Mouse (Mus musculus): ENCODE results near the gene Zfp750. TPM values are rescaled to one million over a fixed set of nuclear protein-coding genes. Genes with fewer than 3 reads are reported as not detected.

Gene Zfp750
- not detected for polyA plus RNA-seq (2014; fragmentation: Illumina TruSeq; extraction: RNeasy Lipid Tissue Mini Kit (QIAGEN cat#74804); ENCODE audit: low read depth, low replicate concordance)

DNA sequence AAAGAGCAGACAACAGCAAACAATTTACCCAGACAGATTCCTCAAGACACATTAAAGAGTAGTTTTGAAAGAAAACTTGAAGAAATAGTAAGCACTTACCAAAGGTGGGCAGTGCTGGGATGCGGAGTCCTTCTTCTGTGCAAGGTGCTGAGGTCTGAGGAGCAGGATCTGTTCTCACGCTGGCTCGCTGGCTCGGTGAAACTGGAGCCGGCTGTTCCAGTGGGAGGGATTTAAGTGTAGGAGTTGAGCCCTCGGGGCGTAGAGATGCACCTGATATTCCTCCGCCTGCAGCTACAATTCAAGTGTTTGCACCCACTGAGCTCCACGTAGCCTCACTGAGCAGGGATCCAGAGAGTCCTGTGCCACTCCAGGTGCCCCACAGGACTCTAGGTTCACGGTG, at the start of gene Zfp750:
Zfp750 (minus strand) TSS at position 203 of the 400 bp plus-strand sequence.

Other genes starting within 250 kb of the Zfp750 start
- gene Wdr45b, start 164.9 kb downstream of the Zfp750 start, polyA plus RNA-seq (2014; fragmentation: Illumina TruSeq; extraction: RNeasy Lipid Tissue Mini Kit (QIAGEN cat#74804); ENCODE audit: low read depth, low replicate concordance) = 41.8 TPM
- gene Rab40b, start 131.1 kb downstream of the Zfp750 start, polyA plus RNA-seq (2014; fragmentation: Illumina TruSeq; extraction: RNeasy Lipid Tissue Mini Kit (QIAGEN cat#74804); ENCODE audit: low read depth, low replicate concordance) = 3.7 TPM
- 6.5 TPM for gene Fn3krp, start 97.9 kb downstream of the Zfp750 start, polyA plus RNA-seq (2014; fragmentation: Illumina TruSeq; extraction: RNeasy Lipid Tissue Mini Kit (QIAGEN cat#74804); ENCODE audit: low read depth, low replicate concordance)
- gene Fn3k, start 84.4 kb downstream of the Zfp750 start, polyA plus RNA-seq (2014; fragmentation: Illumina TruSeq; extraction: RNeasy Lipid Tissue Mini Kit (QIAGEN cat#74804); ENCODE audit: low read depth, low replicate concordance) = 34.6 TPM
- gene Tbcd, start 67.4 kb downstream of the Zfp750 start, polyA plus RNA-seq (2014; fragmentation: Illumina TruSeq; extraction: RNeasy Lipid Tissue Mini Kit (QIAGEN cat#74804); ENCODE audit: low read depth, low replicate concordance) = 10.1 TPM
- 5.3 TPM for gene B3gntl1, start 153.8 kb upstream of the Zfp750 start, polyA plus RNA-seq (2014; fragmentation: Illumina TruSeq; extraction: RNeasy Lipid Tissue Mini Kit (QIAGEN cat#74804); ENCODE audit: low read depth, low replicate concordance)
- 22.2 TPM for gene Metrnl, start 182.2 kb upstream of the Zfp750 start, polyA plus RNA-seq (2014; fragmentation: Illumina TruSeq; extraction: RNeasy Lipid Tissue Mini Kit (QIAGEN cat#74804); ENCODE audit: low read depth, low replicate concordance)

Data from heart, adult 10 weeks (tissue).